Mouse (Mus musculus) kidney, postnatal 25 days (tissue): Measurements from ENCODE around the gene Gm7075.
"Not testable (repeated sequence)": the region's sequence is repeated elsewhere in the genome, so short reads cannot be mapped to it uniquely, and the experiment has no call there.

ENCODE experiments used
- DNase-seq, 2 experiments: peaks; one replicate each; pipeline ENCODE4 v3.0.0; 2021; ENCODE audit warnings: mixed read lengths in 2 of 2

The Gm7075 gene

DNA sequence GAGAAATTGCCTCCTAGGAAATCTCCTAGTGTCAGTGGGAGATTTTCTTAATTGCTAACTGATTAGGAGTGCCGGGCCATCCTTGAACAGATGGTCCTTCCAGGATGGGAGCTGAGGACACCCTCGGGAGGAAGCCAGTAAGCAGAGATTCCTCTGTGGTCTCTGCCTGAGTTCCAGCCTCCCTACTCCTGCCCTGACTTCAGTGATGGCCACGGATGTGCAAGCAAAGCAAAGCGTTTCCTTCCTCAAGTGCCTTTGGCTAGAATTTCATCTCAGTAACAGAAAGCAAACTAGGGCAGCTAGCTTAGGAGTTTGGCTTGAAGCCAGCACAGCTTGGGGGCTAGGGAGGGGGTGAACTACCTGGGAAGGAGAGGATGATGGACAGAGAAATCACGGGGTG, 4.5 kb downstream of the Gm7075 start:
- peak in 1 of 2 experiments; percentile 20 for DNase-seq

DNA sequence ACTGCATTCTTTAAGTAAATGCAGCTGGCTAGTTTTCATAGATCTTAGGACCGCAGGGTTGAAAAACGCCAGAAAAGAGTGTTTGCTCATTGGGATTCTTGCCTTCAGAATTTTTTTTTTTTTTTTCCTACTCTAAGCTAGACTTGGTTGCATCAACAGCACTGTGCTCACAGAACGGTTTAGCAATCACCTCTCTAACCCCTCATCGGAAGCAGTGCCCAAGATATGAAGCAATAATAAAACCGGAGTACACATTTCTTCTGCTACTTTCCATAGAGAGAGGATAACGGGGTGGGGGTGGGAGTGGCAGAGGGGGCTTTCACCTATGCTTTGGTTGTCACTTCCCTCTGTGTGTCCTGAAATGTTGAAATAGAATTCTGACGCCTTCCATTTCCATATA, 5.7 kb downstream of the Gm7075 start:
- peak in 1 of 2 experiments; percentile 6 for DNase-seq

DNA sequence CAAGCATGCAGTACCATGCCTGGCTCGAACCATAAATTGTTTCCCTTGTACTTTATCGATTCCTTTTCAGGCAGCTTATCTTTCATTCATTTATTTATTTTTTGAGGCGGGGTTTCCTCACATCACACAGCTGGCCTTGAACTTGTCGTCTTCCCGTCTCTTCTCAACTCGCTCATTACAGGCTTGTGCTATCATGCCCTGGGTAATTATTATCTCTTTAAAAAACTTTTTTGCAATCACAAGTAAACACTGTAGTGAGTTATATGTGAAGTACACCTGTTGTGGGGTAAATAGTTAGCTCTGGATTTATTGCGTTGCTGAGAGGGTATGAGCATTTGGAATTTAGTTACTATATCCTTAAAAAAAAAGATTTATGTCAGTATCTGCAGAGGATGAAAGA, 6.3 kb downstream of the Gm7075 start:
- DNase-seq, result peak in 1 of 2 experiments; percentile 3

DNA sequence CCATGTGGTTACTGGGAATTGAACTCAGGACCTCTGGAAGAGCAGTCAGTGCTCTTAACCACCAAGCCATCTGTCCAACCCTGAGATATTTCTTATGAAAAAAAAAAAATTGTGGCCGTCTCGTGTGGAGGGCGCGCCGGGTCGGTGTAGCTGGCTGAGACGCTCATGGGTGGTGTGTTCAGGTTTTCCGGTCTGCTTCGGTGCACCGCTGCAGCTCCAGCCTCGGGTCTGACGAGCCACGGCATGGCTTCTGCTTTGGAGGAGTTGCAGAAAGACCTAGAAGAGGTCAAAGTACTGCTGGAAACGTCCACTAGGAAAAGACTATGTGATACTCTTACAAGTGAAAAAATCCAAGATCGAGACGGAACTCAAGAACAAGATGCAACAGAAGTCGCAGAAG, 8.8 kb downstream of the Gm7075 start:
- peak in 1 of 2 experiments; percentile 25 for DNase-seq

DNA sequence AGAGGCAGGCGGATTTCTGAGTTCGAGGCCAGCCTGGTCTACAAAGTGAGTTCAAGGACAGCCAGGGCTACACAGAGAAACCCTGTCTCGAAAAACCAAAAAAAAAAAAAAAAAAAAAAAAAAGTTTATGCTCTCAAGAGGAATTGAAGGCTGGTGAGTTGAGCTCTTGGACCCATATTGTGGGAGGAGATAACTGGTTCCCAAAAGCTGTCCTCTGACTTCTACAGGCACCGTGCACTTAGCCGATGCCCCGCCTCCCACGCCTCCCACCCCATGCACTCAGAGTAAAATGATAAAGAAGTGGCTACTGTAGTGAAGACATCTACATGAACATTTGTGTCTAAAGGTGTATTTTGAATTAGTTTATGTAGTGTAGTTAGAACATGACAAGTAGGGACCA, 9.9 kb downstream of the Gm7075 start:
- peak in 1 of 2 experiments; percentile 12 for DNase-seq

DNA sequence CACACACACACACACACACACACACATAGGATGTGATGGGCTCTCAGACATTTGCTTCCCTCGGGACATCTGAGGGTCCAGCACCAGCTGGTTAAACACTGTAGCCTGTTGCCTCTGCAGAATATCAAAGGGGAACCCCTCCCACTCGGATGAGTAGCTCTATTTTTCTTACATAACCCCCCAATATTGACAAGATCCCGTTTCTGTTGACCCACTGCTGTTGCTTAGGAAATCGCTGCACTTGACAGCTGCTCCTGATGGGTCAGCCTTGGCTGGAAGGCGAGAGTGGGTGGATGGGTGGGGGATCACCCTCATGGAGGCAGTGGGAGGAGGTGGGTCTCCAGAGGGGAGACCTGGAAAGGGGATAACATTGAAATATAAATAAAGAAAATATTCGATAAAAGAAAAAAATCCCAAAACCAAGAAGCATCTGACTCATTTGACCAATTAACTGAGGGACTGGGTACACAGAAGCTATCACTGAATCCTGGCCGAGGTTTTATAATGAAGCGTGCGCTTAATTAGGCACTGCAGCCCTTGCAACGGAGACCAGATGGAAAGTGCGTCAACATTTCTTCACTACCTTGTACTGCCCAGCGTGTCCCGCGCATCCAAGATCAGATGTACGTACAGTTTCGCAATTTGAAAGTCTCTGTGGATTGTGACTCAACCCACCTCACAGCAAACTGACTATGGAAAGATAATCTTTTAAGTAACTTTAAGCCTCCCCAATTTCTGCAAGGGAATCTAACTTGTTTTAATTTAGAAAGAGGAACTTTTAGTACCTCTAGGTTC, 11.2 kb downstream of the Gm7075 start:
- no peak for DNase-seq

DNA sequence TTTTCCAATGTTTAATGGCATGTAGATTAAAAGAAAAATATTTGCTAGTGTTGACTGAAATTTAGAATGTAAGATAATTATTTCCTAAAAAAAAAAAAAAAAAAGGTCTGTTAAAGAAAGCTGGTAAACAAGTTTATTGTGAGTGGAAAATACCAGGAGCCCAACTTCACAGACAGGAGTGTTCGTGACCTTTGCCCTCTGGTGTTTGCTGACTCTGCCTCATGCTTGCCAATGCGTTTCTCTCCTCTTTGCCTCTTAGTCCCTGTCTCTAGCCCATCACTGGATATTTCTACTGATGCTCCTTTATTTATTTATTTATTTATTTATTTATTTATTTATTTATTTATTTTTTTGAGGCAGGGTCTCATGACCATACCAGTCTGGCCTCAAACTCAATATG, 18.0 kb downstream of the Gm7075 start:
- peak; percentile 81 to 89 for DNase-seq

DNA sequence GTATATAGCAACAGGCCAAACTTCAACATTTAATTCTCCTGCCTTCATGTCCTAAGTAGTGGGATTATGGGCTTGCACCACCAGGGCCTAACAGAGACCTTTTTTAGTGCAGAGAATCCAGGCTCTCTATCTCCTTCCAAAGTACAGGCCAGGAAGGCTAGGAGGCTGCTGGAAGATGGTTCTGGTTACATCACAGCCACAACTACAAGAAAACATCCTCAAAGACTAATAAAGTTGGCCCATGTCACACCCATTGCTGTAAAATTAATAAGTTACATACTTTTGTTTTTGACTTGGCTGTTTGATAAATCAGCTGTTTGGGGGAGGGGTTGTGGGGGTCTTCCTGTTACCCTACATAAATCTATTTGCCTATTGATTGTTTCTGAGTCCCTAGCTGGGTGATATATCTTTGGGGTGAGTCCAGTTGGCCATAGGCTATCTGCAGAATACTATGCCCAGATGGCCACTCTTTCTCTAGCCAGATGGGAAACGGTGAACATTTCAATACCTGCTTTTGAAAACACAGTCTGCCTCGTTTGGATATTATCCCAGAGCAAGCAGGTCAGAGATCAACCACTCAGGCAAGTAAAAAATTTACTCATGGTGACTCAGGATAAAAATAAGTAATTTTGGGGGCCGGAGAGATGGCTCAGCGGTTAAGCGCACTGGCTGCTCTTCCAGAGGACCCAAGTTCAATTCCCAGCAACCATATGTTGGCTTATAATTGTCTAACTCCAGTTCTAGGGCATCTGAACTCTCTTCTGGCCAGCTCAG, 18.7 kb downstream of the Gm7075 start:
- peak in 1 of 2 experiments; percentile 40 for DNase-seq

DNA sequence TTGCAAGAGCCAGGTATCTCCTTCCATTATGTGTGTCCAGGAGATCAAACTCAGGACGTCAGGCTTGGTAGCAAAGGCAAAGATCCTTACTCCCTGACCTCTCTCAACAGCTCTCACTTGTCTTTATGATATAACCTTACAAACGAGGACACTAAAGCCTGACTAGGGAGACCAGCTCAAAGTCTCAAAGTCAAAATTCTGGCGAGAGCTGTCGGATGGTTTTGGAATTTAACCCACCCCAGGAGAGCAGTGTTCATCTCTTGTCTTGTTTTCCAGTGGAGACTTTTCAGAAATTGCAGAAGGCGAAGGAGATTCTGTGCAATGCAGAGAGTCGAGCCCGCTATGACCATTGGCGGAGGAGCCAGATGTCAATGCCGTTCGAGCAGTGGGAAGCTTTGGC, 24.6 kb downstream of the Gm7075 start:
- peak; percentile 20 to 57 for DNase-seq

DNA sequence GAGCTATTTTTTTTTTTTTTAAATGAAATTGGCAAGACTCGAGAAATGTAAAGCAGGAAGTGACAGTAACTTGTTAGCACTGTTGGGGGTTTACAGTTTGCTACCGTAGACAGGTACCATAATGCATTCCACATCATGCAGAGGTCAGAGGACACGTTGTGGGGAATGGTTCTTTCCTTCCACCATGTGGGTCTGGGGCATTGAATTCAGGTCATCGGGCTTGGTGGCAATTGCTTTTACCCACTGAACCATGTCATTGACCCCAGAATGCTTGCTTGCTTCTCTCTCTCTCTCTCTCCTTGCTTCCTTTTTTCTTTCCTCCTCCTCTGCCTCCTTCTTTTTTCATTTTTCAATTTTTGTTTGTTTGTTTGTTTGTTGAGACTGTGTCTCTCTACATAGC, 32.6 kb downstream of the Gm7075 start:
- DNase-seq, result peak; percentile 31 to 48

DNA sequence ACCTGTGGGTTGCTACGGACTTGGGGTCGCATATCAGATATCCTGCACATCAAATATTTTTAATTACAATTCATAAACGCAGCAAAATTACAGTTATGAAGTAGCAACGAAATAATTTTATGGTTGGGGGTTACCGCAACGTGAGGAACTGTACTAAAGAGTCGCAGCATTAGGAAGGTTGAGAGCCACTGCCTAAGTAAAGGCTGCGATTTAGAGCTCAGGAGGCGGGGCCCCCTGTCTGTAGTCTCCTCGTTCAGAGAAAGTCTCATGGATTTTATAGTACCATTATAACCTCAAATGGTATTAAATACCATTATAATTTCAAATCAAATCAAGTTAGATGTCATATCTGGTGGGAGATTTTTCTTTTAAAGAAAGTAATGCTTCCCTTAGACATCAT, 34.6 kb downstream of the Gm7075 start:
- DNase-seq, result no peak

DNA sequence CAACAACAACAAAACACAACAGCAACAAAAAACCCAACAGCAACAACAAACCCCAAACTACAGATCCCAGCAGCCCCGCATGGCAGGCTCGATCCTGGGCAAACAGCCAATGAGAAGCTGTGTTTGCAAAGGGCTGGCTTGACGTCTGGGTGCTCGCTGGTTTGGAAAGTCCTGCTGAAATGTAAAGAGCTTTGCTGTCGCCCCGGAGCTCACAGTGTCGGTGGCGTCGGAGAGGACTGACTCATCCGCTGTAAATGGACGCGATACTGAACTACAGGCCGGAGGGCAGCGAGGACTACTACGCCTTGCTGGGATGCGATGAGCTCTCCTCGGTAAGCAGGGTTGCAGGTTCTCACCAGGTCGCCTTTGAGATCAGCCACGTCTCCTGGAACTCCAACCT, 35.1 kb downstream of the Gm7075 start:
- peak; percentile 92 for DNase-seq

DNA sequence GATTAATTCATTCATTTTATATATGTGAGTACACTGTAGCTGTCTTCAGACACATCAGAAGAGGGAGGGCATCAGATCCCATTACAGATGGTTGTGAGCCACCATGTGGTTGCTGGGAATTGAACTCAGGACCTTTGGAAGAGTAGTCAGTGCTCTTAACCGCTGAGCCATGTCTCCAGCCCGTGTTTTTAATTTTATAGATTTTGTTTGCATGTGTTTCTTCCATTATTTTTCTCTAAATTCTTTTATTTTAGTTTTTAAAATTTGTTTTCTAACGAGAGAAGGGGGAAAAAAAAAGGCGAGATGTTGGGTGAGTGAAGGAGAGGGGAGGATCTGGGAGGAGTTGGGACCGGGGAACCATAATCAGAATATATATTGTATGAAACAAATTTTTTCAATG, 35.7 kb downstream of the Gm7075 start:
- DNase-seq, result not testable (repeated sequence)

DNA sequence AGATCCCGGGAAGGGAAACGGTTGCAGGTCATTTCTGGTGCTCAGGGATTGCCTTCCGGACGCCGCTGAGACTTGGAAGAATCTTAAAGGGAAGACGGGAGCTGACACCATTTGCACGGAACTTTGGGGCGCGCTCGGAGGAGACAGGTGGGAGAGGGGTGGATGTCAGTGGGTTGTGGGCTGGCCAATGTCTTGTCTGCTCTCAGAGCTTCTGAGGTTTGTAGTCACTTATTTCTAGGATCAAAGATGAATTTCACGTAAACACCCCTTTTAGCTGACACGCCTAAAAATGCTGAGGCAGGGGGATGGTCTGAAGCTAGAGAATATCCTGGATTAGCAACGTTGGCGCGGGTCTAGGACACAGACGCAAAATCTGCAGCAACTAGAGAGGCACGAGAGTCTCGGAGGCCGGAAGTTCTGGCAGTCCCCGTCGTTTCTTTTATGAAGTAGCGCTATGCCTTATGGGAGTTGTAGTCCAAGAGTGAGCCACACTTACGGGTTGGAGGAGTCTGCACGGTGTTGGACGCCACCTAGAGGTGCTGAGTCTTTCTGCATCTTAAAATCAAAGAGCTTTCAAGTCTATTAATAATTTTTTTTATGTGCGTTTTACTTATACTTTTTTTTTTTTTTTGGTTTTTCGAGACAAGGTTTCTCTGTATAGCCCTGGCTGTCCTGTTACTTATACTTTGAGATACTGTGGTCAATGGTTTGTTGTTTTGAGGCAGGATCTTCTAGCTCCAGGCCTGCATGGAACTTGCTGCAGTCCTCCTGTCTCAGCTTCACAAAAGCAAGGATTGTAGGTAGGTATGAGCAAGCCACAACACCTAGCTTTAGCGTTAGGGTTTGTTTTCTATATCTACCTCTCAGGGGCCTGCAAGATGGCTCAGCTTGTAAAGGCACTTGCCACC, 39.0 kb downstream of the Gm7075 start, which contains the start of gene Dnajc12:
Gene Dnajc12, plus strand, starts transcription at position 72 of the 908 bp plus-strand sequence.
- DNase-seq, result peak; percentile 88 to 92

DNA sequence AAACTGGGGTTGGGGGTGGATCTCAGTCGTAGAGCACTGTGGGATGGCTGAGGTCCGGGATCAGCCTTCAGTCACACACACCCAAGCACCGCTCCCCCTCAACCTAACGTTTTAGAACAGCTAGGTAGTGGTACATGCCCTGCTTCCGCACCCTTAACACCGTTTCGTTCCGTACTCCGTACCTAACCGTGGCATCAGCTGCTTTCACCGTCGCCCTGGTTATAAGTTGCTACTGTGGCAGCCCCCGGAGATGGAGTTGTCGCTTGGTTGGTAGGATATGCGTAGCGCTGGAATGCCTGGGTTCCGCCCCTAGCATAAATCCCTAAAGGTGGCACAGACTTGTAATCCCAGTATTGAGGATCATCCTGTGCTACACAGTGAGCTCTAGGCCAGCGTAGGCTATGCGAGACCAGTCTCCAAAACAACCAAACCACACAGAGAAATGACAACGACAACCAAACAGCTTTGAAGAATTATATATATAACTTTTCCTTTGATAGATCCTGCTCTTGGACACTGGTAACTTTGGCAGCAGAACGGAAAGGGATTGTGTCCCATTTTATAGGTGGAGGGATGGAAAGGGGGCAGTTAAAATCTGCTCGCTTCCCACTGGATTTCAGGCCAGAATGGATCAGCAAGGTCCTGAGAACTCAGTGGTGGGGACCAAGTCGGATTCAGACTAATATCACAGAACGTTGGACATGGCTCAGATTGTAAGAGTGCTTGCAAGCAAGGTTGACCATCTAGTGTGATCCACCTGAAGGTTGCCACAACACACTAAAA, 39.9 kb downstream of the Gm7075 start, which contains the start of gene Sirt1:
Gene Sirt1, minus strand, starts transcription at position 207 of the 783 bp plus-strand sequence.
- DNase-seq, result peak in 1 of 2 experiments; percentile 32

DNA sequence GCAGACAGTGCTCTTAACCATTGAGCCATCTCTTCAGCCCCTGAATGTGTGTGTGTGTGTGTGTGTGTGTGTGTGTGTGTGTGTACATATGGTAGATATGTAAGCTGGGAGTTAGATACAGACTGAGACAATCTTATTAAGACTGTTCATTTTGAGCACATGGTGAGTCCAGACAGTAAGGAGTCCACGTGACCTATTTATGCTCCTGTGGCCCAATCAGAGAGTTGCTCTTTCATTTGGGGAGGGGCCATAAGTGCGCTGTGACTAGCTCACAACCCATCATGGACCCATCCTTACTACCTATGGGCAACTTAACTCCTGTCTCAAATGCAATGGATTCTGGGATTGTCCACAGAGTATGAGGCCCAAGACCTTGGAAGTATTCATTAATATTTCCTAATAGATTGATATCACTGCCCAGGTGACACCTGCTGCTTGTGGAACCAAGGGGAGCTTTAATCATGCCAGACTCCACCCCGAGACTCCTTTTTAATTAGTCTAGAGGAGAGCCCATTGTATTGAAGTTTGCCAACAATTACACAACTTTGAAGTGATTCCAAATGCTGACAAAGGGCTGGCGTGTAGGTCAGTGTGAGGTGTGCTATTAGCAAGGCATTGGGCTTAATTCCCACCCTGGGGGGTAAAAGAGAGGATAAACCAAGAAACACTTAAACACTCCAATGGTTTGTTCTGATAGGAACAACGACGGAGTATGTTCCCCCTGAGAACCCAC, 42.5 kb downstream of the Gm7075 start:
- peak in 1 of 2 experiments; percentile 29 for DNase-seq

DNA sequence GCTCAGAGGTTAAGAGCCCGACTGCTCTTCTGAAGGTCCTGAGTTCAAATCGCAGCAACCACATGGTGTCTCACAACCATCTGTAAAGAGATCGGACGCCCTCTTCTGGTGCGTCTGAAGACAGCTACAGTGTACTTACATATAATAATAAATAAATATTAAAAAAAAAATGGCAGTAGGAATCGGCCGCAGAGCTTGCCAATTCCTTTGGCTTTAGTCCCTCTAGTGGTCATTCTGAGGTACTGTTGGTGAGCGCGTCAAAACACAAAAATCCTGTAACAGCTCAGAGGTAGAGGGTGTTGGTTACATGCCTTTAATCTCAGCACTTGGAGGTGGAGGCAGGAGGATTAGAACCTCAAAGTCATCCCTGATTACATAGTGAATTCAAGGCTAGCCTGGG, 44.1 kb downstream of the Gm7075 start:
- DNase-seq, result peak; percentile 59 to 68

DNA sequence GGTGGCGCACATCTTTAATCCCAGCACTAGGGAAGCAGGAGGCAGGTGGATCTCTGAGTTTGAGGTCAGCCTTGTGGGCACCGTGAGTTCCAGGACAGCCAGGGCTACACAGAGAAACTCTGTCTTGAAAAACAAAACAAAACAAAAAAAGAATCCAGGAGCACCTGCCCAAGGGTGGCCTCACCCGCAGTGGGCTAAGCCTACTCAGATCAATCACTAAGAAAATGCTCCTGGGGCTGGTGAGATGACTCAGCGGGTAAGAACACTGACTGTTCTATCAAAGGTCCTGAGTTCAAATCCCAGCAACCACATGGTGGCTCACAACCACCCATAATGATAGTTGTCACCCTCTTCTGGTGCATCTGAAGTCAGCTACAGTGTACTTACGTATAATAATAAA, 45.3 kb downstream of the Gm7075 start:
- no peak for DNase-seq
